Mouse (Mus musculus): ENCODE data around the gene Eps15.
"Not testable (repeated sequence)": the region's sequence is repeated elsewhere in the genome, so short reads cannot be mapped to it uniquely, and the experiment has no call there.

Gene Eps15

DNA sequence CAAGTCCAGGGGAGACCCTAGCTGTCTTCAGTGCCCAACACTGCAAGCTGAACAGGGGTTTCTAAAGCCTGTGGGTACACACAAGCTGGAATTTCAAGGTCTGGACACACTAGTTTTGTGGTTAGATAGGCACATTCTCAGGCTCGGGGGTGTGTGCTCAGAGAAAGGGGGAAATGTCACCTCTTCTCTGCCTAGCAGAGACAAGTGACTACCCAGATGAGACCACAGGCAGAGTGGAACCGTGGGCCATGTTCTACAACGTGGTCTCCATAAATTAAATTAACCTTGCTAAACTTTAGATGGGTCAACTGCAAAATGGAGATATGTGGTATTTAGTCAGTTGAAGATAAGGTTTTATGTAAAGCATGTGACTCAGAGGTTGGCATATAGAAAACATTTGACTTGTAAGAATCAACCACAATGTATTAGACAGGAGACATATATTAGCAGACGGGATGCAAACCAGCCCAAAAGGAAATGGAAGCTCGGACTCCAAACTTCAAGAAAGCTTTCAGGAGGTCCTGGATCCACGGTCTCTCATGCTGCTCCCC is 113.2 kb downstream of the Eps15 start:
- in situ Hi-C loops (cut with MboI; ENCODE audit: unreplicated experiment in 2 of 2), result no loop called here

DNA sequence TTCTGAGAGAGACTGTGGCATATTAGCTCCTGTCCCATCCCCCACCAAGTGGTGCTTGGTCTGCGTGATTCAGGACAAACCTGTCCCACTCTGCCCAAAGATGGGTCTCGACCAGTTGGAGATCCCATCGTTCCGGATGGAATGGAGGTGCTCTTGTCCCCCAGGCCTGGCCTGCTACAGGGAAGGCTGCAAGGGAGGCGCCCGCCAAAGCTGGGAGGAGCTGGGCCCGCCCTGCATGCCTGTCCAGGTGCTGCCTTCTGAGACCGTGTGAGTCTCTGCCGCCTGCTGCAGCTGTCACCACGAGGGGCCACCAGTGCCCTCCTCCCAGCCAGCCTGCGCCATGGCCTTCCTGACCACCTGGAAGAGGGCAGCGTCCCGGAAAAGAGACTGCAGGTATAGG is 113.8 kb downstream of the Eps15 start:
- in situ Hi-C loops (cut with MboI; ENCODE audit: unreplicated experiment in 2 of 2), result no loop called here

DNA sequence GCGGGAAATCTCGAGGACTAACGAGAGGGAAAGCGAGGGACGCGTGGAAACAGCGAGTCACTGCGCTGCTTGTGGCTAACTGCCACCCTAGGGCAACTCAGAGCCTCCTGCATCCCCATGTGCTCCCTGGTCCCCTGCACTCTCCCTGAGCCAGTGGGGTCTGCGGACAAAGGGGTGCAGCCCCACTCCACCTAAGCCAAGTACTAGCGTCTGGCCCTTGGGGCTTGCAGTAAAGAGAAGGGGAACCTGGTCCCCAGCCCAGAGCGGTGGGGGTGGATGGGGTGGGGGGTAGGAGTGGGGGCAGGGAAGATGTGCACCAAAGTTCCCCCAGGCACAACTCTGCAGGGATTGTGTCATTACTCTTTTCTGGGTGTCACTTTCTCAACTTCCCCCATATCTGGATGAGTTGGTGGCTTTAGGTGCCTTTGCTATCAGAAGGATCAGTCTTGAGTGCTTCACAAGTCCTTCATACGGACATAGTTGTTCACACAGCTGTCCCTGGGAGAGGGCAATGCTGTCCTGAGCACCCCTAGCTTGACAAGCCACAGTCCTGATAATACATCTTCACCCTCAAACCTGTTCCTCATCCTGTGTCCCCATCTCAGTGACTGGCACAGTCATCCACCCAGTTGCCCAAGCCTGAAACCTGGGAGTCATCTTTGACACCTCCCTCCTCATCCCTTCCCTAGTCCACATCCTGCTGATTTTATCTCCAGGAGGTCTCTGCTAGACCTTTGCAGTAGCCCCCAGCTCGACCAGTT is 114.4 kb downstream of the Eps15 start:
- in situ Hi-C loops (cut with MboI; ENCODE audit: unreplicated experiment in 2 of 2), result no loop called here

DNA sequence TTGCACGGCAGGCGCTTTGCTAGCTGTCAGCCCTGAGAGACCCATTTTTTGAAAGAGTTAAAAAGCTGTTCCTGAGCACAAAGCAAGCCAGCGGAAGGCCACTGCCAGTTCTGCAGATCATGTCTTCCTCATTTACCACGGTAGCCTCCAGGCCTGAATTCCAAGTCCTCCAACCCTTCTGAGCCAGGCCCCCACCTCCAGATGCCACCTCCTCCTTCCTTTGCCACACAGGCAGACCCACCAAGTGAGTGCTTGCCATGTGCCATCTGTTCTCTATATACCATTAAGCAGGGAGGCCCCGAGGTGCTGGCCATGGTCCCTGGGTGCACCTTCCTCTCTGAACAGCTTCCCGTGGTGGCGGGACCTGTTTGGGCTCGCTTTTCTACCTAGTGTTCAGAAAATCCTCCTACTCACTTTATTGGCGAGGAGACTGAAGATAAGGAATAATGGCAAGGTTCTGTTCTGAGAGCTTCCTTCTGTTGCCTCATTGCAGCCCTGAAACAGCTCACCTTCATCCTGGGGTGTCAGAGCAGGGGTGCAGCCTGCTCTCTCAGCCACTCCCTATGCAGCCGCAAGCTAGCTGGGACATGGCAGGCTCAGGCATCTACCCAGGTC is 120.4 kb downstream of the Eps15 start:
- in situ Hi-C loops (cut with MboI; ENCODE audit: unreplicated experiment in 2 of 2), result no loop called here

DNA sequence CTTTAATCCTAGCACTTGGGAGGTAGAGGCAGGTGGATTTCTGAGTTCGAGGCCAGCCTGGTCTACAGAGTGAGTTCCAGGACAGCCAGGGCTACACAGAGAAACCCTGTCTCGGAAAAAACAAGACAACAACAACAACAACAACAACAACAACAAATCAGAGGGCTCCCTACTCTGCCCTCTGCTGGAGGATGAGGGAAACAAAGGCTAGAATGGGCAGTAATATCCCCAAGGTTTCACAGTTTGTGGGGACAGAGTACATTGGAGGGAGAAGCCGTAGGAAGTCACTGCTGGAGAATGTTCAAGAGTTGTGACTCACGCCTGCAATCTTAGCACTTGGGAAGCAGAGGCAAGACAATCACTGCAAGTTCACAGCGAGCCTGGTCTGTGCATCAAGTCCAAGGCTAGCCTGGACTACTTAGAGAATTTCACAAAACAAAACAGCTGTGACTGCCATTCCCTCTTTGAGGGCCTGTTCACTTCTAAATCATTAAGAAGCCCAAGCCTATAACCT is 121.2 kb downstream of the Eps15 start:
- in situ Hi-C loops (cut with MboI; ENCODE audit: unreplicated experiment in 2 of 2), result no loop called here

DNA sequence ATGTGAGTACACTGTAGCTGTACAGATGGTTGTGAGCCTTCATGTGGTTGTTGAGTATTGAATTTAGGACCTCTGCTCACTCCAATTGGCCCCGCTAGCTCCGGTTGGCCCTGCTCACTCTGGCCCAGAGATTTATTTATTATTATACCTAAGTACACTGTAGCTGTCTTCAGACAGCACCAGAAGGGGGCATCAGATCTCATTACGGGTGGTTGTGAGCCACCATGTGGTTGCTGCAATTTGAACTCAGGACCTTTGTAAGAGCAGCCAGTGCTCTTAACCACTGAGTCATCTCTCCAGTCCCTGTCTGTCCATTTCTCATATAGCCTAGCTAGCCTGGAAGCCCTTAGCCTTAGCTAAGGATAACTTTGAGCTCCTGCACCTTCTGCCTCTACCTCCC is 124.8 kb downstream of the Eps15 start:
- in situ Hi-C loops (cut with MboI; ENCODE audit: unreplicated experiment in 2 of 2), result not testable (repeated sequence)

DNA sequence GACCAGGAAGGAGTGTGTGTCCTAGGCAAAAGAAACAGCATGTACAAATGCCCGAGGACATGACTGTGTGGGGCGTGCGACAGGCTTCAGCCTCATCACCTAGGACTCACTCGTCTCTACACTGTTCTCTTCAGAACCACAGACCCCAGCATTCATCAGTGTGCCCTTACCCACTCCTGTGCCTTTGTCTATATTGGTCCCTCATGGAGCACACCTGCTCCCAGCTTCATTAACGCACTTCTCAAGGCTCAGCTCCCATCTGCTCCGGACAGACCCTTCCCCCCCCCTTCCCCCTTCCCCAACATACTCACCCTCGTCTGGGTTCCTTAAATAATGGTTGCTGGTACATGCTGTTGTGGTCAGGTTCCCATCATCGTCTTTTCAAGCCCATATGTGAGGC is 125.3 kb downstream of the Eps15 start:
- in situ Hi-C loops (cut with MboI; ENCODE audit: unreplicated experiment in 2 of 2), result no loop called here

DNA sequence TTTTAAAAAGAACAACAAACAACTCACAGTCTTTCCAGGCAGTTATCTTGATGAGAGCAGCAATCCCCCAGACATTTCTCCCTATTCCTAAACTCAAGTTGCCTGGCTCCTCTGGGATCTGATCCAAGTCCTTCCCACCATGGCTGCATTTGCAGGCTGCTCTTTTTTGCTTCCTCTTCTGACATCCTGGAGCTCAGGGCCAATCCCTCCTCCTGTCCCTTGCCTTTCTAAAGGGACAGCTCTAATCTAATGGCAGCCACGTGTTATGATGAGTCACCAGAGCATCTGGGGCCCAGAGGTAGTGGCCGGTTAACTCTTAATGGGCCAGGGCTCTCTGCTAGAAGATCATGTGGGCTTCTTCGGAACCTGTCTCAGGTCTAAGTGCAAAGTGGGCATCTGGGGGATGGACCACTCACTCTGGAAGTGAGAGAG is 126.0 kb downstream of the Eps15 start:
- in situ Hi-C loops (cut with MboI; ENCODE audit: unreplicated experiment in 2 of 2), result no loop called here

DNA sequence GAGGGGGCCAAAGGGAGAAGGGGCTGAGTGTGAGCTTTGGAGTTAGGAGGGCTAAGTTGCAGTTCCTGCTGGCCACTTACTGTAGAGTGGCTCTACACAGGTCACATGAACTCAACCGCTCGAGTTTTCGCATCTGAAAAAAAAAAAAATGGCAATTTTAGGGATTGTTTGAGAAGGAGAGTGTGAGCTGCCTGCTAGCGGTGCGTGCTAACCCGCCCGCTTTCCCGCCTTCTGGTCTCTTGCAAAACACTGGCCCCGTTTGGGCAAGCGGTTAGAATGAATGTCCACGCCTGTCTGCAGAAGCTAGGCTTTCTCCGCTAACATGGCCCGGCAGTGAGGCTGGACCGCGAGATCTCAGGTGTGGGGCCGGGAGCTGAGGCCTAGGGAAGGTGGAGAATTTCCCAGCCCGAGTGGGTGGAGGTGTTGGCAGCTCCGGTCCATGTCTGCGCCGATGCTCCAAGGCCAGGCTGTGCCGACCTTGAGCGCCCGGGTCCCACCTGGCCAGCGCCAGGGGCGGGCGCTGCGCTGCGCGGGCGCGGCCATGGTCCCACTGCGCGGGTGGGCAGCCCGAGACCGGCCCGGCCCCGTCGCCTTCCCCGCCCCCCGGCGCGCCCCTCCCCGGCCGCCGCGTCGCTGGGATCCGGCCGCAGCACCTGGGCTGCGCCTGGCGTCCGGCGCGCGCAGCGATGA is 126.6 kb downstream of the Eps15 start, which contains the start of gene Ttc39a:
Ttc39a (plus strand) TSS at position 138 of the 690 bp plus-strand sequence.
- in situ Hi-C loops (cut with MboI; ENCODE audit: unreplicated experiment in 2 of 2), result no loop called here

DNA sequence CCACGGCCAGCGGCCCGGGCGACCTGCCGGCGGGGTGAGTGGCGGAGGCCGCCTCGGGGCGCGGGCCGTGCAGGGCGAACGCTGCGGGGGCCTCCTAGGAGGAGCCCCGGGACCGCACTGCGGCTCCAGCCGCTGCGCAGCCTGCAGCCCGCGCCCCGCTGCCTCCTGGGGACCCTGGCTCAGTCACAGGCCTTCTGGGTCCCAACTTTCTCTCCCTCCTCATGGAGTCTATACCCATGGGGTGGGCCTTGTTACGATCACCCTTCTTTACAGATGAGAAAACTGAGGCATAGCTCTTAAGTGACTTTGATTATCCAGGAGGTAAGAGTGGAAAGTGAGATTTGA is 127.1 kb downstream of the Eps15 start:
- in situ Hi-C loops (cut with MboI; ENCODE audit: unreplicated experiment in 2 of 2), result no loop called here

DNA sequence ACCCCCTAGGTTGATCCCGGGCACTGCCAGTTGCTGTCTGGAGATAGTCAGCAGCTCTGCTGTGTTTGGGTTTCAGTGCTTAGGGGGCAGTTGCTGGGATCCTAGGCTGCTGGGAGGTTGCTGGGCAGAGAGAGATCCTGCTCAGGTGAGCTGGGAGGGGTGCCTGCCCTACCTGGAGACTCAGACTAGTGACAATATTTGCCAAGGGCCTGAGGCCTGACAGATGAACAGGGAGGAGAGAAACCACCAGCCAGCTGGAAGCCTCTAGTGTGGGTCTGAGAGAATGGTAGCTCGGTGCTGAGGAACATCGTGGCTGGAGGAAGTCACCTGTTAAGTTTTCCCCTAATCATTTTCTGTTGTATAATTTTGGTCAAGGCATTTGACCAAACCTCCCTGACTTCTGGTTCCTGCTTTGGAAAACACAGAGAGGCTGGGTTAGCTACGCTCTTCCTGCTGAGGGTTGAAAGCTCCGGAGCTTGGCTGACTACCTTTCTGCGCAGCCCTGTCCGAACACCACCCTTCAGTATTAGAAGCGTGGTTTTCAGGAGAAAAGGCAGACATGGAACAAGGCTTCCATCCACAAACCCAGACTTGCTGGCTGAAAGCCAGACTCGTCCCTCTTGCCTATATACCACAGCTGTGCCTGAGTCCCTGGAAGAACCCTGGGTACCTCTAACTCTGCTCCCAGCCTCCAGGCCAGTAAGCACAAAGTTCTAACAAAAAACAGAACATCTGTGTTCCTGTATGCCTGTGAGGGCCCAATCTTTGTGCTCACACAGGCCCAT is 127.8 kb downstream of the Eps15 start:
- in situ Hi-C loops (cut with MboI; ENCODE audit: unreplicated experiment in 2 of 2), result no loop called here

DNA sequence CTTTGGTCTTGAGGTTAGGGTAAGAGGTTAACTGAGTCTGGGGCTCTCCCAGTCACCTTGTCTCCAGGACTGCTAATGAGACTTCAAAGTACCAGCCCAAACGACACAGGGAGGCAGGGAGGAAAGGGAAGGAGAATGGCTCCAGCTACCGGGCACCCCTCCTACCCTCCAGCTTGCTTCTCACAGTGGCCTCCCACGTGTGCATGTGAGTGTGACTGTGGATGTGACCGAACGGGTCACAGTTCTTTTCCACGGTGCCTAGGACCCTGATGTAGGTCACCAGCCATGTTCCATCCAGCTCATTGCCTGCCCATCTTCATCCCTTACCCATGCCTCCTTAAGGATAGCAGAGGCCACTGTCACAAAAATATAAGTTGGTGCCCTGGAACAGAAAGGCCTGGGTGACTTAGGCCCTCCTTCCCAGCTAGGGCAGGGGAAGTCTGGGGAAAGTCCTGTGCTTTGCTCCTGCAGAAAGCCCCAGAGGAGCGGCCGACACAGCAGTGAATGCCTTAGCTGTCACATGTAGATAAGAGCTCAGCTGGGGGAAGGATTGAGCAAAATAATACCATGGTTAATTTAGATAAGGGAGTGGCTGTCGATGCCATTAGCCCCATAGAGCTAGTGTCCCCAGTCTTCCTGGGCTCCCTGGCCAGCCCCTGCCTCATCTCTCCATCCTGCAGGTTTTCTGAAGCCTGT is 130.8 kb downstream of the Eps15 start:
- in situ Hi-C loops (cut with MboI; ENCODE audit: unreplicated experiment in 2 of 2), result no loop called here

DNA sequence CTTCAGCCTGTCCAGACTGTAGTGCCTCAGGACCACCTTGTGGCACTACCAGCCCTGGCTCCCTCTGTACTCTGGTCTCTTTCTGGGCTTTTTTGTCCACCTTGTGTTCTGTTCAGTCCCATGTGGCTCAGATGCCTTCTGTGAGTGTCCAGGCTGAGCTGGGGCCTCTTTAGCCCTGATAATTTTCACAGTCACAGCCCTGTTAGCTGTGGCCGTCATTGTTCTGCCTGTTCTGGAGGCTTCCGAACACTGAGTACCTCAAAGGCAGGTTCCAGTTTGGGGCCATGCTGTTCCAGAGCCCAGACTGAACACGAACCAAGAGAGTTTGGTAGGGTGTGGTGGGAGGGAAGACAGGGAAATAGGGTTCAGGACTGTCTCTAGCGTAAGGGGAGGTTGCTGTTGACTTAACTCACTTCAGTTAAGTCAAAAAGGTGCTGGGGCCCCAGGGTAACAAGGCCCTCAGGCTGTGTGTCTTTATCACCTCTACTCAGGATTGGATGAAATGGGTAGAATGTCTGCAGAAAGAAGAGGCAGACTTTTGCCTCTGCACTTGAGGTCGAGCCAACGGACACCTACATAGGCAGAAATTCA is 131.4 kb downstream of the Eps15 start:
- in situ Hi-C loops (cut with MboI; ENCODE audit: unreplicated experiment in 2 of 2), result no loop called here

DNA sequence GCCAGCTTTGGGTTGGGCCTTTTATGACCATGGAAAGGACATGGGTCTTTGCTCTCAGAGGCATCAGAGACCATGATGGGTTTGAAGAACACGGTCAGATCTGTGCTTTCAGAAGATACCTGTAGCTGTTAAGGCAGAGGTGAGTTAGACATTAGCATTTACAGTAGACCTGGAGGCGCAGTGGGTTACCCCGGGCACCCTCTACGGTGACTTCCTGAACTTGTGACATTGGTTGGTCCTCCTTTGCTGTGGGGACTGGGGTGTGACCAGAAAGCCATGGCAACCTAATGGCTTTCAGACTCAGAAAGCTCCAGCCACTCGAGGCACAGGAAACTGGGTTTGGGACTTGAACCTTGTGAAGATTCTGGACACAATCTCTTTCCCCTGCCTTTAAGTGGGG is 132.2 kb downstream of the Eps15 start:
- in situ Hi-C loops (cut with MboI; ENCODE audit: unreplicated experiment in 2 of 2), result no loop called here

DNA sequence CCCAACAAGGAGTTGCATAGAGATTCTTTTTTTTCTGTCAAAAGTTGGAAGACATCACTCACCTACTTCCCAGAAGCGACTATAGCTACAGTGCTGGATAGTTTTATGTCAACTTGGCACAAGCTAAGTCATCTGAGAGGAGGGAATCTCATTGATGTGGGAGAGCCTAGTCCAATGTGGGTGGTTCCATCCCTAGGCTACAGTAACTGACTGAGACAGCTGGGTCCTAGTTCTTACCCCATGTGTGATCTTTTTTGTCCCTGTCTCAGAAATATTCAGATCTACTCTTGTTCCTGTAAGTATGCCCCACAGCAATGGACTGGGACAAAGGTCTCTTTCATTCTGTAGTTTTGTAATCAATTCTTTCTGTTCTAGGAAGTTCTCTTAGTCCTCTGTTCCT is 137.9 kb downstream of the Eps15 start:
- in situ Hi-C loops (cut with MboI; ENCODE audit: unreplicated experiment in 2 of 2), result no loop called here

DNA sequence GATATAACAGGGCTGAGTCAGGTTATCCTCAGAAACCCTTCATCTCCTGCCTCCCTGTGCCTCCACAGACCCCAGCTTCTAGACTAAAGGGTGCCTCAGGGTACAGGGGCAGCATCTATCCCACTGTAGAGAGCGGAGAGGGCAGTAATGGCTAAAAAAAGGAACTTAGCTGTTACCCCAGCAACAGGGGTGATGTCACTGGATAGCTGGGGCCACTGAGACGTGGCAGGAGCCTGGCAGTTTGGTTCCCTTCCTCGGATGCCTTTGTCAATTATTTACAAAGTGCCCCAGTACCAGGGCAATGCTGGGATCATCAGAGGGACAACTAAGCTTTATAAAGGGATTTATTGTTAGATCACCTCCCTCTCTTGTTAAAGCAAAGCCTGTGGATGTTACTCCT is 138.9 kb downstream of the Eps15 start:
- in situ Hi-C loops (cut with MboI; ENCODE audit: unreplicated experiment in 2 of 2), result no loop called here

DNA sequence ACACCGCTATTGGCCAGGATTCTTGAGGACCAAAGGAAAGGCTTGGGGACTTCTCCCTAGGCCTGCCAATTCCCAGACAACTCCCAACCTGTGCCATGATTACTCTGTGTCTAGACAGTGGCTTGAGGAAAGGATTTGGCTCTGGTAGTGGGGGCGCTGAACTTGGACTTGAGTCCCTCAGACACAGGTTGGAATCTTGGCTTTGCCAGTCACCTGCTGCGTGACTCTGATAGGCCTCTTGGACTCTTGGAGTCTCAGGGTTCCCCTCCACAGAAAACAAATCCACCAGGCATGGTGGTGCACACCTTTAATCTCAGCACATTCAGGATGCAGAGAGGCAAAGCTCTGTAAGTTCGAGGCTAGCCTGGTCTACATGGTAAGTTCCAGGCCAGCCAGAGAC is 139.5 kb downstream of the Eps15 start:
- in situ Hi-C loops (cut with MboI; ENCODE audit: unreplicated experiment in 2 of 2), result no loop called here

DNA sequence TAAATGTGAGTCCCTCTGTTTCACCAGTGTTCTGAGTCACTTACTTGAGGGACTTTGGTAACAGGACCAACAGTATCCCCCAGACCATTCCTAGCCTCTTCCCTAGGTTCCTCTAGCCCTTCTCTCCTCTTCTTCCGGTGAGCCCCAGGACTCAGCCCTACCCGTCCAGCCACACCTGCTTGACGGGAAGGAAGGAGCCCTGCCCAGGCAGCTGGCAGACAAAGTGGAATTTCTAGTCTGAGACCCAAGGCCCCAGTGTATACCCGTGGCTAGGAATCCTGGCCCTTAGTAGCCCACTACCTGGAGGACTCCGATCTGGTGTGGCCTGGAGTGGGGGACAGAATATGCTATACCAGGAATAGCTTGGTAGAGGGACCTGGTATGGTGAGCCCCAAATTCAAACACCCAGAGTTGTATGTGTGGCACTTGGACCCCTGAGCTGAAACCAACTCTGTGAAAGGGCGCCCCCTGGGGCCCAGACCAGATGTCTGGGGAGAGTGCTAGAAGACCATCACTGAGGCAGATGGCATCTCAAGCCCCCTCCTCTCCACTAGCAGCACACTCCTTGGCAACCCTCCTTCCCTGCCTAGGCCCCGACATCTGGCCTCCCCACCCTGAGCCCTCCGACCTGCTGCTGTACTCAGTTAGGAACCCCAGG is 140.2 kb downstream of the Eps15 start:
- in situ Hi-C loops (cut with MboI; ENCODE audit: unreplicated experiment in 2 of 2), result no loop called here

DNA sequence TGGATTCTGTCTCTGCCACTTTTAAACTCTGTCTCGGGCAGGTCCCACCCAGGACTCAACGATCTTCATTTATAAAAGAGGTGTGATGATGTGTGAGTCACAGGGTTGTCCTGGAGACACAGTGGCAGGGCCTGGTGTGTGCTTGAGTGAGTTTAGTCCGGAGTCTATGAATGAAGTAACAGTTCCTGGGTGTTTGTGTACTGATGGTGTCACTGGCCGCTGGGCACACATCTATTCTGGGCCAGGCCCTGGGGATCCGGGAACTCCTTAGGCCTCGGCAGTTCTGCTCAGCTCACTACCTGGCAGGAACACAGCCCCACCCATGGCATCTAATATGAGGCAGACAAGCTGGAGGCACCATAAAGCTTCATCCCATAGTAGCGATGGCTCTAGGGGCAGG is 141.5 kb downstream of the Eps15 start:
- in situ Hi-C loops (cut with MboI; ENCODE audit: unreplicated experiment in 2 of 2), result no loop called here
